Mouse (Mus musculus) bone marrow macrophage, adult 2 months (primary cell): ENCODE measurements around the gene Card19.

ENCODE experiments used
- CTCF ChIP-seq: IDR thresholded peaks from 2 replicates; pipeline ENCODE4 v1.5.1; 2012; ENCODE audit warnings: low read depth, mild to moderate bottlenecking, low read length, moderate library complexity
- POLR2A ChIP-seq: IDR thresholded peaks from 2 replicates; pipeline ENCODE4 v1.6.1; 2012; ENCODE audit warnings: mild to moderate bottlenecking, low read depth, low read length, borderline replicate concordance

- TF ChIP-seq CTCF: no peak
- no peak for TF ChIP-seq POLR2A
These were observed 8.5 kb upstream of the Card19 start for GRCm38 (mm10) chr13:49224314-49224713.
